37 mouse cellular contexts compared by ENCODE assay signal in genomic region chr5:140545651-140546050, GRCm38 (mm10). TPM values are rescaled to one million over a fixed set of nuclear protein-coding genes. Genes with fewer than 3 reads are reported as not detected.
"Had no signal": no experiment of that assay in that cellular context is flagged by ENCODE, and none has a peak within 500 bp of the region (broad histone marks: within the 10 kb centered on the region; RNA-seq: fewer than 3 reads in every experiment).

No protein-coding gene starts in this region.

- H3K27me3 ChIP-seq: hindbrain, embryonic 15.5 days; limb, embryonic 13.5 days; limb, embryonic 15.5 days had no signal

- H3K9me3 ChIP-seq: heart, embryonic 10.5 days; heart, embryonic 12.5 days; hindbrain, embryonic 13.5 days; hindbrain, embryonic 15.5 days; limb, embryonic 13.5 days; limb, embryonic 15.5 days; liver, embryonic 12.5 days had no signal

- H3K4me3 ChIP-seq: heart, embryonic 10.5 days; heart, embryonic 12.5 days; hindbrain, embryonic 13.5 days; hindbrain, embryonic 15.5 days; limb, embryonic 13.5 days; limb, embryonic 15.5 days; liver, embryonic 12.5 days had no signal

- H3K4me2 ChIP-seq: heart, embryonic 12.5 days; hindbrain, embryonic 13.5 days; hindbrain, embryonic 15.5 days; limb, embryonic 13.5 days; limb, embryonic 15.5 days; liver, embryonic 12.5 days had no signal

- DNase-seq: forebrain, postnatal 0 days; gastrocnemius, postnatal 14 days; gastrocnemius, postnatal 36 days; heart, adult 18-20 months; heart, postnatal 10 days; kidney, adult 11 months; kidney, adult 2 months; kidney, adult 9 months; kidney, postnatal 10 days; kidney, postnatal 25 days; layer of hippocampus, adult 9-11 months; layer of hippocampus, postnatal 36 days; left cerebral cortex, postnatal 4 days had no signal

- H3K36me3 ChIP-seq: heart, embryonic 10.5 days; heart, embryonic 12.5 days; hindbrain, embryonic 13.5 days; hindbrain, embryonic 15.5 days; limb, embryonic 13.5 days; limb, embryonic 15.5 days; liver, embryonic 12.5 days had no signal

- H3K4me1 ChIP-seq: limb, embryonic 13.5 days; liver, embryonic 12.5 days had no signal

- H3K27ac ChIP-seq: heart, embryonic 10.5 days; hindbrain, embryonic 13.5 days; hindbrain, embryonic 15.5 days; hindbrain, postnatal 0 days; limb, embryonic 13.5 days; limb, embryonic 15.5 days; liver, embryonic 12.5 days had no signal

- ATAC-seq: forebrain, postnatal 0 days; hindbrain, postnatal 0 days; liver, embryonic 12.5 days had no signal

- H3K9ac ChIP-seq: forebrain, postnatal 0 days; heart, embryonic 12.5 days; hindbrain, embryonic 13.5 days; hindbrain, embryonic 15.5 days; limb, embryonic 13.5 days; limb, embryonic 15.5 days; liver, embryonic 12.5 days had no signal

RNA-seq across cellular contexts. Expression of gene Grifin, which starts 19.2 kb away (rescaled TPM):
- total RNA-seq: forebrain, postnatal 0 days; gastrocnemius, adult 18-20 months; gastrocnemius, postnatal 14 days; gastrocnemius, postnatal 36 days; heart, adult 18-20 months; heart, adult 8-10 months; heart, postnatal 10 days; heart, postnatal 25 days; hematopoietic stem cell, adult 5-6 weeks; hindbrain, postnatal 0 days; layer of hippocampus, adult 18-20 months; layer of hippocampus, postnatal 14 days; left cerebral cortex, adult 18-20 months; left cerebral cortex, postnatal 10 days; left cerebral cortex, postnatal 25 days; left cerebral cortex, postnatal 4 days; liver, adult 2 months had no signal
- polyA plus RNA-seq: gonadal fat pad, adult 2 months; heart, embryonic 10.5 days; heart, embryonic 14.5 days; hindbrain, embryonic 11.5 days; hindbrain, embryonic 13.5 days; hindbrain, embryonic 15.5 days; intestine, embryonic 14.5 days; kidney, adult 2 months; large intestine, adult 2 months; limb, embryonic 11.5 days; limb, embryonic 13.5 days; limb, embryonic 15.5 days; liver, adult 2 months had no signal
